ENCODE assay signal across 33 mouse cellular contexts in the genomic region with DNA sequence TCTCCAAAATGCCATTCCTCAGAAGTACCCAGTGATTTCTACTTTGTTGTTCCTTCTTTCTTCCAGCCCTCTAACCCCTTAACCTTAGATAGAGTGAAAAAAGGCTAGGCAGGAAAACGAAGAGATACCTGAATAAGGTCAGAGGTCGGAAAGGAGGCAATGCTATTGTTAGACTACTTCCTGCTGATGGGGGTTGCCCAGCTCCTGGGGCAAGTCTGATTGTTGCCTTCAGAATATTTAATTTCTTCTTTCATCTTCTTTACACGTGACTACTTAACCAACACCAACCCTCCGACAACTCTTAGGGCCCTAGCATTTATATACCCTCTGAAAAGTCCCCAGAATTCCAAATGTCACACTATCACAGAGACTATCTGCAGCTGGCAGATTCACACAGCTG. TPM values are rescaled to one million over a fixed set of nuclear protein-coding genes. Genes with fewer than 3 reads are reported as not detected.
DNase-seq lines count a peak whose midpoint lies in the region; ATAC-seq lines count a peak whose summit lies in the region.
"Had no signal": no experiment of that assay in that cellular context is flagged by ENCODE, and none has a peak within 500 bp of the region (broad histone marks: within the 10 kb centered on the region; RNA-seq: fewer than 3 reads in every experiment).

No protein-coding gene starts in this region.

- H3K4me1 ChIP-seq in forebrain, embryonic 14.5 days (ENCODE audit: control insufficient read depth, insufficient read depth, low read length): no peaks in the 10 kb centered on the region
- H3K4me1 ChIP-seq: hindbrain, embryonic 15.5 days; midbrain, embryonic 12.5 days; neural tube, embryonic 13.5 days had no signal

- H3K27me3 ChIP-seq in forebrain, embryonic 14.5 days (replicated peaks; ENCODE audit: control insufficient read depth, insufficient read depth, low read length): no peaks in the 10 kb centered on the region
- H3K27me3 ChIP-seq: embryonic facial prominence, embryonic 12.5 days; forebrain, embryonic 15.5 days; heart, embryonic 12.5 days; hindbrain, embryonic 15.5 days; intestine, embryonic 15.5 days; limb, embryonic 12.5 days; liver, embryonic 15.5 days; megakaryocyte, embryonic 14.5 days; midbrain, embryonic 12.5 days; neural tube, embryonic 13.5 days had no signal

- H3K9me3 ChIP-seq in forebrain, embryonic 14.5 days (replicated peaks; ENCODE audit: control insufficient read depth, low read length): no peaks in the 10 kb centered on the region
- H3K9me3 ChIP-seq: embryonic facial prominence, embryonic 12.5 days; forebrain, embryonic 15.5 days; G1E; heart, embryonic 12.5 days; hindbrain, embryonic 10.5 days; hindbrain, embryonic 15.5 days; intestine, embryonic 15.5 days; limb, embryonic 12.5 days; liver, embryonic 15.5 days; megakaryocyte, embryonic 14.5 days; midbrain, embryonic 12.5 days; neural tube, embryonic 13.5 days had no signal

- H3K4me2 ChIP-seq in forebrain, embryonic 14.5 days (ENCODE audit: low read length): no peak overlapping the region
- H3K4me2 ChIP-seq: embryonic facial prominence, embryonic 12.5 days; forebrain, embryonic 15.5 days; heart, embryonic 12.5 days; hindbrain, embryonic 15.5 days; intestine, embryonic 15.5 days; limb, embryonic 12.5 days; liver, embryonic 15.5 days; lung, embryonic 14.5 days; midbrain, embryonic 12.5 days; neural tube, embryonic 13.5 days had no signal

- no peak overlapping the region for H3K4me3 ChIP-seq in forebrain, embryonic 14.5 days (ENCODE audit: low read depth, low read length)
- H3K4me3 ChIP-seq: embryonic facial prominence, embryonic 12.5 days; forebrain, embryonic 15.5 days; gastrocnemius, adult 2 months; heart, adult 2 months; heart, embryonic 12.5 days; hindbrain, embryonic 10.5 days; hindbrain, embryonic 15.5 days; intestine, embryonic 15.5 days; layer of hippocampus, adult 2 months; left cerebral cortex, adult 2 months; limb, embryonic 12.5 days; liver, embryonic 15.5 days; megakaryocyte, embryonic 14.5 days; midbrain, embryonic 12.5 days; myocyte; neural tube, embryonic 13.5 days had no signal

- no peak overlapping the region for H3K9ac ChIP-seq in forebrain, embryonic 14.5 days (ENCODE audit: low read length)
- H3K9ac ChIP-seq: embryonic facial prominence, embryonic 12.5 days; forebrain, embryonic 15.5 days; heart, embryonic 12.5 days; hindbrain, embryonic 15.5 days; intestine, embryonic 15.5 days; limb, embryonic 12.5 days; liver, embryonic 15.5 days; lung, embryonic 14.5 days; midbrain, embryonic 12.5 days; neural tube, embryonic 13.5 days had no signal

- ATAC-seq in CD4-positive, CD25-positive, alpha-beta regulatory T cell, adult 4 months: peak; percentile 69
- ATAC-seq in activated CD4-positive, CD25-positive, alpha-beta regulatory T cell, adult 4 months: peak; percentile 62
- ATAC-seq in forebrain, embryonic 14.5 days: no peak
- ATAC-seq in megakaryocyte progenitor cell, adult 5-6 weeks (replicated peaks; ENCODE audit: poor library complexity): no peak
- ATAC-seq: forebrain, embryonic 15.5 days; intestine, embryonic 15.5 days had no signal

- no peaks in the 10 kb centered on the region for H3K36me3 ChIP-seq in forebrain, embryonic 14.5 days (ENCODE audit: control insufficient read depth, insufficient read depth, low read length)
- H3K36me3 ChIP-seq: embryonic facial prominence, embryonic 12.5 days; forebrain, embryonic 15.5 days; heart, embryonic 12.5 days; hindbrain, embryonic 10.5 days; hindbrain, embryonic 15.5 days; intestine, embryonic 15.5 days; limb, embryonic 12.5 days; liver, embryonic 15.5 days; midbrain, embryonic 12.5 days; neural tube, embryonic 13.5 days had no signal

- no peak overlapping the region for H3K27ac ChIP-seq in forebrain, embryonic 14.5 days (ENCODE audit: low read depth, low read length)
- H3K27ac ChIP-seq: embryonic facial prominence, embryonic 12.5 days; forebrain, embryonic 15.5 days; gastrocnemius, adult 2 months; heart, adult 2 months; hindbrain, embryonic 10.5 days; hindbrain, embryonic 15.5 days; intestine, embryonic 15.5 days; layer of hippocampus, adult 2 months; left cerebral cortex, adult 2 months; limb, embryonic 12.5 days; liver, embryonic 15.5 days; midbrain, embryonic 12.5 days; neural tube, embryonic 13.5 days had no signal

- 65% methylated on average over 4 of the region's 4 CpGs for WGBS in forebrain, embryonic 14.5 days

- DNase-seq in ES-CJ7 (ENCODE audit: low read depth, low spot score): peak; percentile 69
- no peak for DNase-seq in forebrain, embryonic 14.5 days (ENCODE audit: low spot score)
- DNase-seq in right cerebral cortex, postnatal 10 days (ENCODE audit: low spot score in 2 of 2): no peak
- DNase-seq: adrenal gland, adult 8-10 months; B cell, adult 2 months; cerebellum, adult 8-10 months; gastrocnemius, adult 2 months; heart, adult 2 months; heart, postnatal 10 days; kidney, adult 2 months; kidney, postnatal 36 days; lung, embryonic 14.5 days; lung, postnatal 36 days; thymus, adult 2 months; thymus, postnatal 4 days had no signal

RNA-seq across cellular contexts. Expression of a gene that starts 10.3 kb away (rescaled TPM):
- 10 to 100 TPM; 19.6 to 29.9 TPM for polyA plus RNA-seq in CD4-positive, CD25-positive, alpha-beta regulatory T cell, adult 4 months (2017; shearing (Covaris generic))
- polyA plus RNA-seq in activated CD4-positive, CD25-positive, alpha-beta regulatory T cell, adult 4 months (2017; shearing (Covaris generic)): 10 to 100 TPM; 19.3 to 24.8 TPM
- polyA plus RNA-seq in forebrain, embryonic 14.5 days (2014; fragmentation: Nextera tagmentation; extraction: Ambion mirVana): 8.1 and 10.9 TPM in 2 replicates
- total RNA-seq in megakaryocyte progenitor cell, adult 5-6 weeks (2015): 11.9 and 12.0 TPM in 2 replicates
- 5.1 and 5.2 TPM in 2 replicates for total RNA-seq in megakaryocyte progenitor cell, adult 5-6 weeks (2017)

RNA-seq across cellular contexts. Expression of a gene that starts 10.7 kb away (rescaled TPM):
- polyA plus RNA-seq in CD4-positive, CD25-positive, alpha-beta regulatory T cell, adult 4 months (2017; shearing (Covaris generic)): 100 to 1,000 TPM; 126 to 148 TPM
- polyA plus RNA-seq in activated CD4-positive, CD25-positive, alpha-beta regulatory T cell, adult 4 months (2017; shearing (Covaris generic)): 100 to 1,000 TPM; 179 to 194 TPM
- 121 and 135 TPM in 2 replicates for polyA plus RNA-seq in forebrain, embryonic 14.5 days (2014; fragmentation: Nextera tagmentation; extraction: Ambion mirVana)
- 160 and 162 TPM in 2 replicates for total RNA-seq in megakaryocyte progenitor cell, adult 5-6 weeks (2015)
- total RNA-seq in megakaryocyte progenitor cell, adult 5-6 weeks (2017): 131 and 134 TPM in 2 replicates

Comparison
In these comparisons a context has a peak if more than half of its experiments do, and no peak if none do; other contexts are left out.
1. ATAC-seq: peak in CD4-positive, CD25-positive, alpha-beta regulatory T cell, adult 4 months (single experiment) and activated CD4-positive, CD25-positive, alpha-beta regulatory T cell, adult 4 months (single experiment); none in forebrain, embryonic 14.5 days (single experiment) and megakaryocyte progenitor cell, adult 5-6 weeks (single experiment).